Mouse (Mus musculus) frontal cortex, adult 2 months (tissue): ENCODE results near the gene Arglu1. TPM values are rescaled to one million over a fixed set of nuclear protein-coding genes. Genes with fewer than 3 reads are reported as not detected.
A peak's percentile ranks its signal among the peaks of the same experiment; 100 is the strongest.

Experiments
- DNase-seq, 2 experiments: peaks; one replicate each; pipeline ENCODE4 v3.0.0; 2022; ENCODE audit warnings: low spot score in 1 of 2; ENCODE audit errors: extremely low spot score in 1 of 2
- polyA plus RNA-seq: library from polyadenylated mRNA; depleted of rRNA; stranded (reverse); fragments of >200 nt; gene quantifications from 2 replicates; pipeline ENCODE4 v1.2.3, GENCODE M21; 2012; rRNA removed

Gene Arglu1
- polyA plus RNA-seq, 1 experiment = 212 TPM

DNA sequence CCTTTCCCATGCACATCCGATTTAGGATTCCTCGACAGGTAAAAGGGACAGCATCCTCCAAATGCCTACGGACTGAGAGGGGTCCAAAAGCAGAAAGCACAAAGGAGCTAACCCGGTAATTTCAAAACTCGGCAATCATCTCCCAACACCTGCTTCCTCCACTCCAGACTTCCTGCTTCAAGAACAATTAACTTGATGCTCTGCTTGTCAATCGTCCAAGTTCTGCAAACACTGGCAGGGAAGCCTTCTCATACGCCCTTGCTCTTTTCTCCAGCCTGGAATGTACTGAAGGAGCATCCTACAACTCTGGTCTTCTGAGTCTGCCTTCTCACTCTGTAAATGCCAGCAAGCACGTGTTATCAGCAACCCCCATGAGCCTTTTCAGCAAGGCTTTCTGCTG is 66.8 kb downstream of the Arglu1 start:
- no peak for DNase-seq

DNA sequence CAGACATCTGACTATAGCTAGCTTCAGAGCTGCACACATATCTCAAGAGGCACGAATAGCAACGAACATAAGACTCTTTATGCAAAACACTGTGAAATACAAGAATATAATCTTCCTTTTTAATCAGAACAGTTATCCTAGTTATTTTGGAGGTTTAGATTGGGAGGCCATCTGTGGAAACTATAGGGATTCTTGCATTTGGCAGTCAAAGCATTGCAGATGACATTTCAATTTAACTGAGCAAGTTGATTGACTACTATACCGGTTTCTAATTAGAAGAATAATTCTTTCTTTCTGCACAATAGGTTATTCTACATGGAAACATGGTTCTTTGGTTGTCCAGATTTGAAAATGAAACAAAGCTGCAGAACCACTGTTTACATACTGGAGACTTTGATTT is 67.8 kb downstream of the Arglu1 start:
- no peak for DNase-seq

DNA sequence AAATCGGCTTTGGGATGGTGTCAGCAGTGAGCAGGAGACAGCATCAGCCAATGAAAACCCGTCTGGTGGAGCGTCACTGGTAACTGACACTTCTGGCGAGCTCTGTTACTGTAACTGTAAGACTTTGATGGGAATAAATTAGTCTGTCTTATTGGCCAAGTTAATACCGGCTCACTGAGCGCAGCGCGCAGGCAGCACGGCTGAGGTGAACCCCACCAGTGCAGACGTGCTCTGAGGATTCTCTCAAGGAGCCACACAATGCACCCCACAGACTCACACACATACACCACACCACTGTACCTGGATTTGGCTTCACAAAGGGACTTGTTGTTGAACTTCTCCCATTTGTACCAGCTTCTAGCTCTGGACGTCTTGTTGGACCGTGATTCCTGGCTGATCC is 68.3 kb downstream of the Arglu1 start:
- DNase-seq = no peak

DNA sequence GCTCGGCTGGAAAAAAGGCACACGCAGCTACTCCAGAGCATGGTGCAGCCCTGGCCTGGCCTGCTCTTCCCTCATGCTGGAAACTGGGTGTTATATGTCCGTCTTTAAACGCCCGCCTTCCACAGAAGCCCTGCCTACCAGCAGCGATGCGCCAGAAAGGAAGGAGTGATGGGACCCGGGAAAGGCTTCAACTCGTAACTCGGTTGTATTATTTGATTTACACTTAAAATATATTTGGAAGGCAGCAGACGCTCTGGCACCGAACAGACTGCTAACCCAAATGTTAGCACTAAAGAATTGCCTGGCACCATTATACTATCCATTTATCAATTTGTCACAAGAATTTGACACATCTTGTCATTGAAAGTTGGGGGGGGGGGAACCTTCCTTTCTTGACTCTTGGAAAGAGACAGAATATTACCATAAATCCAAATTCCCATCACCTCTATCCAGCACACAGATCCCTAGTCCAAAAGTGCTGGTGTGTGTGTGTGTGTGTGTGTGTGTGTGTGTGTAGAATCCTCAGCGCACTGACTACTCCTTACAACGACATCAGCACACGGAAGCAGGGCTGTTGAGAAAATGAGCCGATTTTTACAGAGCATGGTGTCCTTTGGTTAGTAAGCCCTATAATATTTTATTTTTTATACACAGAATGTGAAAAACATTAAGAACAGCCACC is 68.9 kb downstream of the Arglu1 start:
- DNase-seq = peak in 1 of 2 experiments; percentile 51

DNA sequence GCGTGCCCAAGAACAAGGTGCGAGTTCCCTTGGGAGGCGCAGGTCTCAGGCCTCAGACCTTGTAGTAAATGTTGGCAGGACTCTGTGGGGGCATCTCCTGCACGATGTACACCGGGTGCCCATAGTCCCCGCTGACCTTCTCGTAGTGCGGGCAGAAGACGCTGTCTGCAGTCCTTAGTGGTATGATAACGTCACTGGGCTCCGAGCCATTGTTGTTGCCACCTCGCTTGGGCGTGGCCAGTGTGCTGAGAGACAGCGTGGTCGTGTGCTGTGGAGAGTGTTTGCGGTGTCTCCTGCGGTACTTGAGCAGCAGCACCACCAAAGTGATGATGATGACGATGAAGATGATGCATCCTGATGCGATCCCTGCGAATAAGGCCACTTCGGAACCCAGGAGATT is 69.8 kb downstream of the Arglu1 start:
- no peak for DNase-seq

DNA sequence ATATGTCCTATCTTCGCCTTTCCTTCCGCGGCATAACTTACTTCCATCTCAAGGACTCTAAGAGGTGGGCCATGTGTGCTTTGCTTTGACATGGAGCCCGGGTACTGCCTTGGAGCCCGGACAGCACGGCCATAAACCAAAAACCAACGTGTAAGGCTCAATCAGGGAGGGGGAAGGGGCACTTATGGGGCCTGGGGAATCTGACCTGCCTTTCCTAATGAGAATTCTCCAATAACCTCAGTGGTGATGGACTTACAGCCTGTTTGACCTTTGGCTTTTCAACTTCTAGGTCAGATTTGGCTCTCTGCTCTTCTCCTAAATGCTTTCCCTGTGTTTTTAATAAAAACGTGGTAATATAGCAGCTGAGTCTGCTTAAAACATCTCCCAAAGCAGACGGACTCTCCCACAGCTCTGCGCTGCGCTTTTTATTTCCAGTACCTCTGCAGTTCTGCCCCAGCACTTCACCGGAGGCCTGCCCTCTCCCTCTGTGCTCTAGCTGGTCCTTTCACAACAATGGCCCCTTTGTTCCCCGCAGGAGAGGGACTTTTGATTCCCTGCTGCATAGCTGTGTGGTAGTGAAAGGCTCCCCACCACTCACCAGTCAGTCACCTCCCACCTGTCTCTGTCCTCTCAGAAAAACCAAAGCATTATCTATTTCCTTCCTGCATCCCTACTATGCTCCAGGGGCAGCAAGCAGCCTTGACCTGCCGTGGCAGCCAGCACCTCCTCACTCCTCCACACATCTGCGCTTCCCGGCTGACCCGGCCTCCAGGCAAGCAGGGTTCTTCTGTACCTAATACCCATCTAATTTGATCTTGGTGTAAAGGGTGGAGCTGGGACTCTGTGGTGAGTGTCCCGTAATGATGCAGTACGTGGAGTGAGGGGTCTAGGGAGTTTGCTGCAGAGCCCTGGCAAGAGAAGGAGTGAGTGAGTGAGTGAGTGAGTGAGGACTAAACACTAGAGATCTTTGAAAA is 70.8 kb downstream of the Arglu1 start:
- DNase-seq = no peak

Other genes with a start within 250 kb of the Arglu1 start
- gene Efnb2, start 29.3 kb downstream of the Arglu1 start, polyA plus RNA-seq = 26.4 and 41.4 TPM in 2 replicates